Mouse (Mus musculus) CD4-positive, CD25-positive, alpha-beta regulatory T cell, adult 4 months (primary cell): ENCODE measurements around the gene Tmem131l. TPM values are rescaled to one million over a fixed set of nuclear protein-coding genes. Genes with fewer than 3 reads are reported as not detected.
"Not testable (repeated sequence)": the region's sequence is repeated elsewhere in the genome, so short reads cannot be mapped to it uniquely, and the experiment has no call there.

Experiments used
- ATAC-seq: one replicate; pipeline ENCODE4 v1.8.0; 2017
- polyA plus RNA-seq, 2 experiments: library from polyadenylated mRNA; unstranded; fragments of 100-300 nt; shearing (Covaris generic); gene quantifications; one replicate each; pipeline ENCODE4 v1.2.1; 2017

Tmem131l gene
- polyA plus RNA-seq, 2 experiments from 2014 or later = 41.2 to 45.2 TPM

GRCm38 (mm10) chr3:83904176-83904958 is 135.6 kb downstream of the Tmem131l start:
- no peak for ATAC-seq

DNA sequence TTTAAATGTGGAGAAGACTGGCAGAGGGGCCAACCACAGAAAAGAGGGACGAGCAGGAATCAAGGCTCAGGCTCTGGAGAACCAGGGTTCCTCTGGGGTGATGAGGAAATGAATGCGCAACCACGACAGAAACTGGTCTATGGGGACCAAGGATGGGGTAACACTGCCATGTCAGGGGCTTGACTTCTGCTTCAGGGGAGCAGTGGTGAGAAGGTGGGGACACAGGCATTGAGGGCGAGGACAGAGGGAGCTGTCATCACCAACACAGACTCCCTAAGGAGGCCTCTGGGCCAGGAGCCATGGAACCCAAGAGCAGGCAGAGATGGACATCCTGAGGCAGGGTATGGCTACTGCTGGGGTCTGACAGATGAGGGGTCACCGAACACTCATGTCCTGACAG is 137.0 kb downstream of the Tmem131l start:
- ATAC-seq = no peak

DNA sequence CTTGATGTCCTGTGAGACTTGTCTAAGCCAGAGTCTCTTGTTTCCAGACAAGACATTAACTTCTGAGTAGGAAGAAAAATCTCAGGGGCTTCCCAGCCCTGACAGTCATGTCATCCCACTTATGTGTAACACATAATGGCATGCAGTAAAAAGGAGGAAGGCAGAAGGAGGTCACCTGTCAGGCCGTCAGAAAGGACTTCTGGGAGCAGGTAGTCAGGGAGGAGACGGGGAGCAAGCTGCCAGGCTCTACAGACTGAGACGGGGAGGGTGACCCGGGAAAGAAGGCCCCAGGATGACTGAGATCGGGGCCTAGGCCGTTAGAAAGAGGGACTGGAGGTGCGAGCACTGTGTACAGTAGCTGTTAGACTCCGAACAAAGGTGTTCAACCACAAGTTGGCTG is 137.5 kb downstream of the Tmem131l start:
- no peak for ATAC-seq

- ATAC-seq = no peak
These were observed 139.1 kb downstream of the Tmem131l start for GRCm38 (mm10) chr3:83900756-83901373.

GRCm38 (mm10) chr3:83899556-83899955 is 140.4 kb downstream of the Tmem131l start:
- ATAC-seq = no peak

- ATAC-seq = no peak
These were observed 141.7 kb downstream of the Tmem131l start for GRCm38 (mm10) chr3:83898246-83898645.

- no peak for ATAC-seq
These were observed 144.2 kb downstream of the Tmem131l start for GRCm38 (mm10) chr3:83895811-83896210.

- ATAC-seq = no peak
These were observed 144.9 kb downstream of the Tmem131l start for GRCm38 (mm10) chr3:83895111-83895510.

GRCm38 (mm10) chr3:83885163-83885562 is 154.8 kb downstream of the Tmem131l start:
- ATAC-seq = no peak

- ATAC-seq = not testable (repeated sequence)
These were observed 160.5 kb downstream of the Tmem131l start for GRCm38 (mm10) chr3:83879261-83880050.

DNA sequence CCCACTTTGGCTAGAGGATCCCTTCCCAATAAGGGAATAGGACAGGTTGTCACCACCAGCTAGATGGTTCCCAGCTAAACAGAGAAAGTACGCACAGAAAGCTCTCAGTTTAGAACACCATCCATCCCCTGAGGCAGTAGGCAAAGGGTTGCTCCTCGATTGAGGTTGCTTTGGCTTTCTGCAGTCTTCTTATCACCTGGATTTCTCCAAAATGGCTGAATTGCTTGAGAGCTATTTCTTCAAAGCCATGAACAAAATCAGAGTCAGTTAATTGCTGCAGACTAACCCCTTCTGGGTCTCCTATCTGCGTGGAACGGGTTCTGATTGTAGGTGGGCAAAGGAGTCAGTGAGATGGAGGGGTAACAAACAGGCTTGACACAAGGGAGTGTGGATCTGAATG is 161.2 kb downstream of the Tmem131l start:
- ATAC-seq = no peak

DNA sequence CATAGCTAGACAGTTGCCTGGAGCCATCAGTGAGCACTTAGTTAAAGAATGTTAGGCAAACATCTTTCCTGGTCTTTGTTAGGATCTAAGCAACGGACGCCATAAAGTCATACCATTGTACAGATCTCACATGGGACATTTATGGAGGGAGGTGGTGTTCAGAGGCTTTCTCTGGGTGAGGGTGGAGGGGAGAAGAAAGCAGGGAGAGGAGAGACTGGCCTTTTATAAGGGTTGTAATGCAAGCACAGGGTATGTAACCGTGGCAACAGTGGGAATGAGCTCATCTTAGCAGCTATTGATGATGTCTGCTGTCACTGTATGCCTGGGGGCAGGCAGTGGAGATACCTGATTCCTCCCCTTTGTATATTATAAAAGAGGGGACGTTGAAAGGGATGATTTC is 163.7 kb downstream of the Tmem131l start:
- ATAC-seq = no peak

GRCm38 (mm10) chr3:83875078-83875477 is 164.9 kb downstream of the Tmem131l start:
- ATAC-seq = not testable (repeated sequence)

GRCm38 (mm10) chr3:83872853-83873252 is 167.1 kb downstream of the Tmem131l start:
- ATAC-seq = not testable (repeated sequence)

- ATAC-seq = not testable (repeated sequence)
These were observed 168.0 kb downstream of the Tmem131l start for GRCm38 (mm10) chr3:83871962-83872361.

DNA sequence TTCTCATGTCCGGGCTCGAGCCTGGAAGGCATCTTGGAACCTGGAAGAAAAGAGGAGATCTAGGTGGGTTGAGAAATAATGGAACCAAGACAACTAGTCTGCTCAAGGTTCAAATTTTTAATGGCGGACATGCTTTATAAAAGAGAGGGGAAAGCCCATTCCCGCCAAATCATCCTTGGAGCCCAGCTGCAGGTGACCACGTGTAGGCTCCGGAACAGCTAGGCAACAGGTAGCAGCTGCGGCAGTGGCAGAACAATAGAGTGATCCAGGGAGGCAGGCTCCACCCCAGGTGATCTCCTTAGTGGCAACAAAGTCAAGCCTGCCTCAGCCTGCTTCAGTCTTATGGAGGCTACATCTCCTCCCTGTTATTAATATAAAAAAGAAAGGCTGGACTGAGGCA is 168.4 kb downstream of the Tmem131l start:
- ATAC-seq = not testable (repeated sequence)

DNA sequence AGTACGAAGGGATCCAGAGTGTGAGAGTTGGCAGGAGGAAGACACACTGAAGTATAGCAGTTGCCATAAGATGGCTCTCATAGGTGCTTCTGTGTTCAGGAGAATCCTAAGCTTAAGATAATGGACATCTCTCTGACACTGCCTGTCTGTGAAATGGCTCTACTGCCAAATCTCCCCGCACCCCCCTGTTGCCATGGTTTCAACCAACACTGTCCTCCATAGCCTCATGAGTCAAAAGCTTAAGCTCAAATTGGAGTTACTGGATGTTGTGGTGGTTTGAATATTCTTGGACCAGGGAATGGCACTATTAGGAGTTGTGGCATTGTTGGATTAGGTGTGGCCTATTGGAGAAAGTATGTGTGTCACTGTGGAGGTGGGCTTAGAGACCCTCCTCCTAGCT is 170.2 kb downstream of the Tmem131l start:
- no peak for ATAC-seq

GRCm38 (mm10) chr3:83867026-83867425 is 172.9 kb downstream of the Tmem131l start:
- not testable (repeated sequence) for ATAC-seq

- ATAC-seq = no peak
These were observed 174.8 kb downstream of the Tmem131l start for GRCm38 (mm10) chr3:83865216-83865615.

DNA sequence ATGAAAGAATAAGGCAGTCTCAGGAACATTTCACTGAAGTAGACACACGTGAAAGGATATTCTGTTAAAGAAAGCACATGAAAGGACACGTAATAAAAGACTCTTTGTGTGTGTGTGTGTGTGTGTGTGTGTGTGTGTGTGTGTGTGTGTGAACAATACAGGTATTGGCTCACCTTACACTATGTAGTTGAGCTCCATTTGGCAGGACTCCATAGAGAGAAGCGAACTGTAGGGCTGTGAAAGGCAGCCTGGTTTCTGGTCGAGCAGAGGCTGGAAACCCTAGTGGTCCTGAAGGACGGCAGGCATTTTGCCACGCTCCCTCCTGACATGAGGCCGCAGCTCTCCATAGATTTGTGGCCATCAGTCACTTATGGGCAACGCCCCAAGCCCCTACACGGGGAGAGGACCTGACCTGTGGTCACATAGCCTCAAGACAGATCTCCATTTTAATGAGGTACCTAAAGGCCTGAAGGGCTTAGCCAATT is 175.9 kb downstream of the Tmem131l start:
- ATAC-seq = no peak

GRCm38 (mm10) chr3:83862956-83863355 is 177.0 kb downstream of the Tmem131l start:
- peak; percentile 95 for ATAC-seq

GRCm38 (mm10) chr3:83859595-83859994 is 180.4 kb downstream of the Tmem131l start:
- no peak for ATAC-seq

- no peak for ATAC-seq
These were observed 180.9 kb downstream of the Tmem131l start for GRCm38 (mm10) chr3:83859071-83859470.
